Mouse (Mus musculus): ENCODE measurements at regions not wholly inside any gene's neighbourhood (a gene's known extent, or its start where the extent isn't known, plus 50 kb on each side); places are given as distances from the start of the nearest gene placed in this dataset.
"Not testable (repeated sequence)": the region's sequence is repeated elsewhere in the genome, so short reads cannot be mapped to it uniquely, and the experiment has no call there.

- DNase-seq = no peak
These were observed 63.9 kb upstream of the Tars start for GRCm38 (mm10) chr15:11463341-11463740.

DNA sequence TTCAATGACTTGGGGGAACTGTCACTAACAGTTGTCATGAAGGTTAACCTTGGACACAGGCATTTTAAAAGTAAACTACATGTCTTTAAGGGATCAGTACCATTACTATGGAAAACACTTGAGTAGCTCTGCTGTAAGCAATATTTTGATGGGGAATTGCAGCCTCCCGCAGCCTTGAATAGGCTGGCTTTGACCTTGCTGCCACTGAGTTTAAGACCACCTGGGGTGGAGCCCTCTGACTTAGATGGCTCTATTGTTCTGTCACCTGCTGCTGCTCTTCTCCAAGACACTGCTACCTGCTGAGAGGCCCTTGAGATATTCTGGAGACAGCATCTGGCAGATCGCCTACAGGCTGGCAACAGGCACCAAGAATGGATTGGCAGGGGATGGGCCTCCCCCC lies 62.1 kb upstream of the Tars start:
- DNase-seq = not testable (repeated sequence)

DNA sequence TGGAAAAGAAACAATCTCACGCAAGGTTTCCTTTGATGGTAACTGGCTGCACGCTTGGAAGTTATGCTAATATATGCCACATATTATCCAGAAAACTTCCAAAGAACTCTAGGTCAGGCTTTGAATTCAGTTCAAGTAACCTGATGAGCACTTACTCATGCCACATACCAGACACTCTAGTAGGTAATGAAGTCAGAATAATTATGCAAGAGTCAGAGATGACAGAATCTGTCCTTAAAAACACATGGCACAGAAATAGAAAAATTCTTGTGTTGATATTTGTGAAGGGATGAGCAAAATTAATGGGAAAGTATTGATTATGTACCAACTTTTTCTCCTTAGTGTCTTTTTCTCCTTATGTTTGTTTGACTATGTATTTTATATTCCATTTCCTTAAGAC lies 59.8 kb upstream of the Tars start:
- no peak for DNase-seq

GRCm38 (mm10) chr15:11457278-11457677 lies 57.8 kb upstream of the Tars start:
- DNase-seq = no peak

DNA sequence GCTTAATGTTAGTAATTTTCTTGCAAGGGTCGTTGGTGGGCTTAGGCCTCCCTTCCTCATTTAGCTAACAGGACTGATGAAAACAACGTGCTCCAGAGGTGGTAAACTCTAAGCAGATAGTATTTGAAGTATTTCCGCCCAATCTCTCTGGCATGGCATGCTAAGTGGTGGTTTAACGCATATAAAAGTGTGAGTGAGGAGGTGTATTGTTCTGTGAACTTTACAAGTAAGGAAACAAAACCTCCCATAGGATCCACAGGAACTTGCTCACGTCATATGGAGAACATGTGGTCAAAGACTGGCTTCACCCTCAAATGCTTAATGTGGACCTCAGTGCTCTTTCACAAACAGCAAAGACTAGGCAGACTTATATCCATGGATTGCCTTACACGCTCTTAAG lies 56.5 kb upstream of the Tars start:
- no peak for DNase-seq

GRCm38 (mm10) chr15:11455366-11455785 lies 55.9 kb upstream of the Tars start:
- DNase-seq = no peak

GRCm38 (mm10) chr15:11453997-11454396 lies 54.5 kb upstream of the Tars start:
- DNase-seq = no peak

DNA sequence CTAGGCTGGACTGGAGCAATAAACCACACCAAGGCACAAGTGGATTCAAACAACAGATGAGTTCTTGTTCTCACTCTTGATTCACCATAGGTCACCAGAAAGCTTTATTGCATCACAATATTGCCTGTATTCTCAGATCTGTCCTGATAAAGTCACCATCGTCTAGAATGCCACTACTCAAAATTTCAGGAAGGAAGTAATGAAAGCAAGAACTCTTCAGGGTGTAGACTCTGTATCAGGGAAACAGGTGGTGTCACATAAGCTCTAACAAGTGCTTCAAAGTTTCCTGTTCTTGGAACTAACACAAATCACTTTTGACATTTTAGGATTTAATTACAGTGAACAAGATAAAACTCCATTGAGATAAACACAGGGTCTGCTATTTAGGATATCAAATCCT lies 52.2 kb upstream of the Tars start:
- no peak for DNase-seq

Measured in embryo, embryonic 11 days (tissue).